In the genomic region with DNA sequence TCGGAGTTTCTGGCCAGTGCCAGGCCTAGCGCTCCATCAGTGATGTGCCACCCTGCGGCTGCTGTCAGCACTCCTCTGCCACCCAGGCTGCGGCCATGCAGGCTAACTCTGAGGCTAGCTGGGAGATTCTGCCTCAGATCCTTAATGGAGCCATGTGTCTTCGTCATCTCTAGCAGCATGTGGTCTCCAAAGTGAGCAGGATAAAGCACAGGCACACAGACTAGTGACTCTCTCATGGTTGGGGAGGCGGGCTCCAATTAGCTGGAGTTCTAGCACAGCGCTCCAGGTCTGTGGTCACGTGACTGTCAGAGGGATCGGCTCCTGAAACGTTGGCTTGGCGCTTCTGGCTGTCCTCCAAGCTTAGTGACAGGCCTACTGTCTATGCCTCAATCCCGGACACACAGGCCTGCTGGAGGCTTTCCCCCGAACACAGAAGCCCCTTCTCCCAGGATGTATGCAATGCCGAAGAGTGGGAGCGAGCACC, we compare ENCODE assay signal across 8 mouse cellular contexts.
DNase-seq lines count a peak whose midpoint lies in the region; ATAC-seq and TF ChIP-seq lines count a peak whose summit lies in the region.

No protein-coding gene starts in this region.

- ATAC-seq in forebrain, embryonic 14.5 days, result peak; percentile 84
- ATAC-seq in limb, embryonic 12.5 days (ENCODE audit: insufficient number of reproducible peaks, insufficient read depth, low FRiP score, low TSS enrichment, low read depth), result no peak
- no peak for ATAC-seq in megakaryocyte, adult 5-6 weeks (ENCODE audit: poor library complexity, severe bottlenecking)

- no peak overlapping the region; the same call in 1 of the 2 replicates for H3K27ac ChIP-seq in ES-Bruce4 (ENCODE audit: insufficient read depth, low read length)
- H3K27ac ChIP-seq in forebrain, embryonic 14.5 days (ENCODE audit: low read depth, low read length), result no peak overlapping the region
- 0 out of 2 replicates have a peak overlapping the region, but pooled peaks have one; percentile 13 for H3K27ac ChIP-seq in limb, embryonic 12.5 days

- no peak overlapping the region for H3K4me2 ChIP-seq in forebrain, embryonic 14.5 days (ENCODE audit: low read length)
- H3K4me2 ChIP-seq in limb, embryonic 12.5 days, result no peak overlapping the region

- peaks cover 28% of the 10 kb centered on the region for H3K4me1 ChIP-seq in ES-Bruce4 (ENCODE audit: control insufficient read depth, insufficient read depth, low read length)
- H3K4me1 ChIP-seq in forebrain, embryonic 14.5 days (ENCODE audit: control insufficient read depth, insufficient read depth, low read length), result peaks cover 35% of the 10 kb centered on the region
- peaks cover 51% of the 10 kb centered on the region for H3K4me1 ChIP-seq in limb, embryonic 12.5 days (replicated peaks)

- TF ChIP-seq CTCF in ES-Bruce4 (IDR thresholded peaks at IDR 0.05; ENCODE audit: low read depth, low read length), result no peak

- 0 out of 2 replicates have a peak overlapping the region, but pooled peaks have one; percentile 0 for H3K4me3 ChIP-seq in ES-Bruce4 (ENCODE audit: low read depth, low read length)
- no peak overlapping the region for H3K4me3 ChIP-seq in forebrain, embryonic 14.5 days (ENCODE audit: low read depth, low read length)
- H3K4me3 ChIP-seq in limb, embryonic 12.5 days (replicated peaks), result no peak overlapping the region

- no peak for TF ChIP-seq POLR2A in ES-Bruce4 (IDR thresholded peaks at IDR 0.05; ENCODE audit: insufficient read depth, low read length)

- no peak overlapping the region for H3K9ac ChIP-seq in ES-Bruce4 (ENCODE audit: low read depth, poor library complexity, severe bottlenecking)
- no peak overlapping the region for H3K9ac ChIP-seq in forebrain, embryonic 14.5 days (ENCODE audit: low read length)
- H3K9ac ChIP-seq in limb, embryonic 12.5 days (replicated peaks), result no peak overlapping the region

- H3K27me3 ChIP-seq in ES-Bruce4 (ENCODE audit: control insufficient read depth, insufficient read depth, low read length, poor library complexity, severe bottlenecking), result no peaks in the 10 kb centered on the region
- H3K27me3 ChIP-seq in forebrain, embryonic 14.5 days (replicated peaks; ENCODE audit: control insufficient read depth, insufficient read depth, low read length), result no peaks in the 10 kb centered on the region
- peaks cover 3% of the 10 kb centered on the region; the same call in 1 of the 2 replicates for H3K27me3 ChIP-seq in limb, embryonic 12.5 days

- no peaks in the 10 kb centered on the region for H3K9me3 ChIP-seq in ES-Bruce4 (replicated peaks; ENCODE audit: control insufficient read depth, insufficient read depth, low read length, poor library complexity, severe bottlenecking)
- H3K9me3 ChIP-seq in forebrain, embryonic 14.5 days (replicated peaks; ENCODE audit: control insufficient read depth, low read length), result no peaks in the 10 kb centered on the region
- no peaks in the 10 kb centered on the region for H3K9me3 ChIP-seq in limb, embryonic 12.5 days

- 35% methylated on average over 15 of the region's 15 CpGs for WGBS in forebrain, embryonic 14.5 days
- 60% methylated on average over 15 of the region's 15 CpGs for WGBS in limb, embryonic 12.5 days

- DNase-seq in Muller cell, postnatal 12 days (ENCODE audit: inconsistent ontology term), result peak; percentile 75
- peak; percentile 92 for DNase-seq in forebrain, embryonic 14.5 days (ENCODE audit: low spot score)
- no peak for DNase-seq in c-Kit-positive CD71-positive TER-119-positive erythroid progenitor cells, embryonic 14.5 days (ENCODE audit: low spot score)
- no peak for DNase-seq in right cerebral cortex, postnatal 36 days (ENCODE audit: low spot score in 2 of 2)
- DNase-seq in urinary bladder, adult 2 months (ENCODE audit: low spot score), result no peak

- H3K36me3 ChIP-seq in ES-Bruce4 (ENCODE audit: control insufficient read depth, insufficient read depth, low read length, poor library complexity, severe bottlenecking), result no peaks in the 10 kb centered on the region
- no peaks in the 10 kb centered on the region for H3K36me3 ChIP-seq in forebrain, embryonic 14.5 days (ENCODE audit: control insufficient read depth, insufficient read depth, low read length)
- H3K36me3 ChIP-seq in limb, embryonic 12.5 days, result peaks cover 17% of the 10 kb centered on the region; the same call in 1 of the 2 replicates

- no peak for TF ChIP-seq EP300 in ES-Bruce4 (IDR thresholded peaks at IDR 0.05; ENCODE audit: insufficient read depth, low read depth, low read length)

Comparison
In these comparisons a context has a peak if more than half of its experiments do, and no peak if none do; other contexts are left out.
1. DNase-seq: peak in Muller cell, postnatal 12 days (single experiment) and forebrain, embryonic 14.5 days (single experiment); none in c-Kit-positive CD71-positive TER-119-positive erythroid progenitor cells, embryonic 14.5 days (single experiment), right cerebral cortex, postnatal 36 days (0 of 2) and urinary bladder, adult 2 months (single experiment).